Mouse (Mus musculus) left cerebral cortex, postnatal 10 days (tissue): ENCODE measurements at regions not wholly inside any gene's neighbourhood (a gene's known extent, or its start where the extent isn't known, plus 50 kb on each side); places are given as distances from the start of the nearest gene placed in this dataset.

Source experiments
- DNase-seq, 2 experiments: peaks; one replicate each; pipeline ENCODE4 v3.0.0; 2021 to 2022; ENCODE audit warnings: low spot score in 2 of 2, mixed read lengths in 1 of 2; ENCODE audit errors: extremely low spot score in 1 of 2
- intact Hi-C: fragments of 180-260 bp; cut with DNase I; formaldehyde crosslinking; loops from one replicate; pipeline ENCODE4 v1.15.1; 2025

- no peak for DNase-seq
- intact Hi-C loops: no loop called here
These were observed 76.6 kb upstream of the Fscb start for GRCm38 (mm10) chr12:64550915-64551570.

GRCm38 (mm10) chr12:64541111-64541510, 66.6 kb upstream of the Fscb start:
- peak in 1 of 2 experiments; percentile 19 for DNase-seq
- intact Hi-C loops: no loop called here
